ENCODE assay signal across 22 mouse cellular contexts in the genomic region with DNA sequence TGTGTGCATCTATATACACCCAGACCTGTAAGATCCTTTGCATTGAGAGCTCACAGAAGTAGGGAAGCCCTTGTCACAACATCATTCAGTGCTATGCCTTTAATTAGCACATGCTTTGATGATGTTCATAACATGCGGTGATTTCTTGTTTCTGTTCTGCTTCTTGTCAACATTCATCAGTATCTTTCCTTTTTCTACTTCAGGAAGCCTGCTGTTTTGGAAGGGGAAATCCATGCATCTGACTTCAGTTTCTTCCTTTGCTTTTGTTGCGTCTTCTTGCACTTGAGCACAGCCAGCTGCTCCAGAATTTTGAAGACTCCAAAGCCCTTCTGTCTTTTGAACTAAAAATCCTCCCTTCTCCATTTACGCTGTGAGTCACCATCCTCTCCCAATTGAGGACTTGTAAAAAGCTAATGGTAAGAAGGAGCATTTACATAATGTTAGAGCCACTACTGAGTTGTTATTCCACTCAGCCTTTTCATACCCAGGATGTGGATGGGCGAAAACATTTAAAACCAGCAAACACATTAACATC.
DNase-seq lines count a peak whose midpoint lies in the region; ATAC-seq and TF ChIP-seq lines count a peak whose summit lies in the region.
"Had no signal": no experiment of that assay in that cellular context is flagged by ENCODE, and none has a peak within 500 bp of the region (broad histone marks: within the 10 kb centered on the region; RNA-seq: fewer than 3 reads in every experiment).

No protein-coding gene starts in this region.

- H3K4me1 ChIP-seq in forebrain, postnatal 0 days (ENCODE audit: insufficient read depth), result no peaks in the 10 kb centered on the region; the same call in 1 of the 2 replicates
- H3K4me1 ChIP-seq in kidney, embryonic 14.5 days (ENCODE audit: control insufficient read depth, insufficient read depth, low read length), result no peaks in the 10 kb centered on the region
- H3K4me1 ChIP-seq: heart, embryonic 12.5 days; hindbrain, embryonic 10.5 days; intestine, embryonic 15.5 days; limb, embryonic 13.5 days; neural tube, embryonic 12.5 days had no signal

- WGBS in forebrain, postnatal 0 days, result 29% methylated on average over 4 of the region's 4 CpGs
- 78% methylated on average over 4 of the region's 4 CpGs for WGBS in kidney, embryonic 14.5 days

- H3K4me3 ChIP-seq in forebrain, postnatal 0 days (ENCODE audit: low read depth, low read length), result no peak overlapping the region
- no peak overlapping the region for H3K4me3 ChIP-seq in kidney, embryonic 14.5 days (ENCODE audit: low read length)
- H3K4me3 ChIP-seq: erythroblast, embryonic 14.5 days; heart, embryonic 12.5 days; hindbrain, embryonic 10.5 days; intestine, embryonic 15.5 days; limb, embryonic 13.5 days; neural tube, embryonic 12.5 days had no signal

- DNase-seq in layer of hippocampus, adult 11-12 months (ENCODE audit: low spot score), result peak; percentile 10
- no peak for DNase-seq in layer of hippocampus, postnatal 25 days (ENCODE audit: extremely low spot score in 1 of 2, low spot score in 1 of 2)
- DNase-seq in forebrain, postnatal 0 days, result peak; percentile 63
- DNase-seq in layer of hippocampus, postnatal 14 days (ENCODE audit: low spot score in 2 of 2), result peak; percentile 2 to 21
- DNase-seq in retina, postnatal 1 day, result peak; percentile 46
- DNase-seq in thymus, postnatal 10 days (ENCODE audit: low spot score in 2 of 2), result no peak
- DNase-seq in lung, postnatal 25 days (ENCODE audit: low spot score), result no peak
- DNase-seq: adrenal gland, postnatal 36 days; cerebellum, adult 11-12 months; embryo, embryonic 11 days; kidney, postnatal 14 days; liver, postnatal 0 days; thymus, postnatal 25 days had no signal

- no peak overlapping the region for H3K9ac ChIP-seq in forebrain, postnatal 0 days
- H3K9ac ChIP-seq in kidney, embryonic 14.5 days (ENCODE audit: low read depth, low read length), result no peak overlapping the region
- H3K9ac ChIP-seq: heart, embryonic 12.5 days; intestine, embryonic 15.5 days; limb, embryonic 13.5 days; liver, postnatal 0 days; neural tube, embryonic 12.5 days had no signal

- H3K9me3 ChIP-seq in forebrain, postnatal 0 days (ENCODE audit: low read length), result no peaks in the 10 kb centered on the region
- H3K9me3 ChIP-seq in kidney, embryonic 14.5 days (ENCODE audit: control insufficient read depth, low read length), result no peaks in the 10 kb centered on the region
- H3K9me3 ChIP-seq: G1E; heart, embryonic 12.5 days; hindbrain, embryonic 10.5 days; intestine, embryonic 15.5 days; limb, embryonic 13.5 days; neural tube, embryonic 12.5 days had no signal

- TF ChIP-seq CTCF in forebrain, postnatal 0 days (IDR thresholded peaks at IDR 0.05; ENCODE audit: low read depth), result no peak

- H3K4me2 ChIP-seq in forebrain, postnatal 0 days (ENCODE audit: low read depth), result no peak overlapping the region
- H3K4me2 ChIP-seq in kidney, embryonic 14.5 days (replicated peaks; ENCODE audit: low read depth, low read length), result no peak overlapping the region
- H3K4me2 ChIP-seq: heart, embryonic 12.5 days; intestine, embryonic 15.5 days; limb, embryonic 13.5 days; neural tube, embryonic 12.5 days had no signal

- H3K27ac ChIP-seq in forebrain, postnatal 0 days (ENCODE audit: low read depth, low read length), result peak overlapping the region; percentile 17; the same call in 1 of the 2 replicates
- H3K27ac ChIP-seq in kidney, embryonic 14.5 days (ENCODE audit: low read depth, low read length), result no peak overlapping the region
- H3K27ac ChIP-seq: hindbrain, embryonic 10.5 days; intestine, embryonic 15.5 days; limb, embryonic 13.5 days; neural tube, embryonic 12.5 days had no signal

- peak; percentile 8; the same call in 1 of the 2 replicates for ATAC-seq in forebrain, postnatal 0 days
- no peak for ATAC-seq in kidney, embryonic 14.5 days (ENCODE audit: low FRiP score, low TSS enrichment)
- ATAC-seq: intestine, embryonic 15.5 days; liver, postnatal 0 days; midbrain, embryonic 16.5 days had no signal

- no peaks in the 10 kb centered on the region for H3K36me3 ChIP-seq in forebrain, postnatal 0 days (ENCODE audit: insufficient read depth)
- no peaks in the 10 kb centered on the region for H3K36me3 ChIP-seq in kidney, embryonic 14.5 days (ENCODE audit: control insufficient read depth, insufficient read depth, low read length)
- H3K36me3 ChIP-seq: G1E; heart, embryonic 12.5 days; hindbrain, embryonic 10.5 days; intestine, embryonic 15.5 days; limb, embryonic 13.5 days; neural tube, embryonic 12.5 days had no signal

- no peaks in the 10 kb centered on the region for H3K27me3 ChIP-seq in forebrain, postnatal 0 days (ENCODE audit: insufficient read depth, low read length)
- H3K27me3 ChIP-seq in kidney, embryonic 14.5 days (ENCODE audit: control insufficient read depth, insufficient read depth, low read length), result no peaks in the 10 kb centered on the region
- H3K27me3 ChIP-seq: heart, embryonic 12.5 days; intestine, embryonic 15.5 days; limb, embryonic 13.5 days; neural tube, embryonic 12.5 days had no signal

Comparison
In these comparisons a context has a peak if more than half of its experiments do, and no peak if none do; other contexts are left out.
1. DNase-seq: peak in layer of hippocampus, adult 11-12 months (single experiment), forebrain, postnatal 0 days (single experiment), layer of hippocampus, postnatal 14 days (2 of 2) and retina, postnatal 1 day (single experiment); none in layer of hippocampus, postnatal 25 days (0 of 2), thymus, postnatal 10 days (0 of 2) and lung, postnatal 25 days (single experiment).